Mouse (Mus musculus) brain, embryonic 14.5 days (tissue): ENCODE measurements at regions not wholly inside any gene's neighbourhood (a gene's known extent, or its start where the extent isn't known, plus 50 kb on each side); places are given as distances from the start of the nearest gene placed in this dataset.

Experiments
- CTCF ChIP-seq: fragments of 200-500 bp; IDR thresholded peaks from 2 replicates; pipeline ENCODE4 v1.5.1; 2012; ENCODE audit warnings: inconsistent platforms, mild to moderate bottlenecking, moderate library complexity, borderline replicate concordance; ENCODE audit not compliant: insufficient read depth, insufficient read length; ENCODE audit errors: extremely low read depth
- POLR2A ChIP-seq: fragments of 200-500 bp; IDR thresholded peaks from 2 replicates; pipeline ENCODE4 v1.6.1; 2012; ENCODE audit warnings: mild to moderate bottlenecking, inconsistent platforms, borderline replicate concordance; ENCODE audit not compliant: poor library complexity, insufficient read depth, insufficient read length, severe bottlenecking; ENCODE audit errors: extremely low read depth

GRCm38 (mm10) chr12:8410410-8411341, 89.1 kb downstream of the Rhob start:
- TF ChIP-seq POLR2A (no peak), CTCF (no peak)
